Mouse (Mus musculus): Measurements from ENCODE around the gene Eif4a3.
"Not testable (repeated sequence)": the region's sequence is repeated elsewhere in the genome, so short reads cannot be mapped to it uniquely, and the experiment has no call there.

Eif4a3 gene

GRCm38 (mm10) chr11:119298917-119299316, 972 bp downstream of the Eif4a3 start:
- no peak for DNase-seq (ENCODE audit: low spot score)

GRCm38 (mm10) chr11:119297996-119298395, 1.9 kb downstream of the Eif4a3 start:
- DNase-seq (ENCODE audit: low spot score), result no peak

DNA sequence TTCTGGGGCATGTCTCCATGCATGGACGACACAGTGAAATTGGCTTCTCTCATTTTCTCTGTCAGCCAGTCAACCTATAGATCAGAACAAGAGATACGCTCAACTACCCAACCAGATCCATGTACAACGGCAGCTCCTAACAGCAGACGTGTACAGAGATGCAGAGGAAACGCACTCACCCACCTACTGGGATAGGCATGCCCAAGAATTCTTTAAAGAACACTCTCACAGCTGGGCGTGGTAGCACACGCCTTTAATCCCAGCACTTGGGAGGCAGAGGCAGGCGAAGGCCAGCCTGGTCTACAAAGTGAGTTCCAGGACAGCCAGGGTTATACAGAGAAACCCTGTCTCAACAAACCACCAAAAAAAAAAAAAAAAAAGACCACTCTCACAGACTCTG, 7.0 kb downstream of the Eif4a3 start:
- DNase-seq (ENCODE audit: low spot score), result not testable (repeated sequence)

GRCm38 (mm10) chr11:119287207-119287992, 12.5 kb downstream of the Eif4a3 start:
- DNase-seq (ENCODE audit: low spot score), result no peak

DNA sequence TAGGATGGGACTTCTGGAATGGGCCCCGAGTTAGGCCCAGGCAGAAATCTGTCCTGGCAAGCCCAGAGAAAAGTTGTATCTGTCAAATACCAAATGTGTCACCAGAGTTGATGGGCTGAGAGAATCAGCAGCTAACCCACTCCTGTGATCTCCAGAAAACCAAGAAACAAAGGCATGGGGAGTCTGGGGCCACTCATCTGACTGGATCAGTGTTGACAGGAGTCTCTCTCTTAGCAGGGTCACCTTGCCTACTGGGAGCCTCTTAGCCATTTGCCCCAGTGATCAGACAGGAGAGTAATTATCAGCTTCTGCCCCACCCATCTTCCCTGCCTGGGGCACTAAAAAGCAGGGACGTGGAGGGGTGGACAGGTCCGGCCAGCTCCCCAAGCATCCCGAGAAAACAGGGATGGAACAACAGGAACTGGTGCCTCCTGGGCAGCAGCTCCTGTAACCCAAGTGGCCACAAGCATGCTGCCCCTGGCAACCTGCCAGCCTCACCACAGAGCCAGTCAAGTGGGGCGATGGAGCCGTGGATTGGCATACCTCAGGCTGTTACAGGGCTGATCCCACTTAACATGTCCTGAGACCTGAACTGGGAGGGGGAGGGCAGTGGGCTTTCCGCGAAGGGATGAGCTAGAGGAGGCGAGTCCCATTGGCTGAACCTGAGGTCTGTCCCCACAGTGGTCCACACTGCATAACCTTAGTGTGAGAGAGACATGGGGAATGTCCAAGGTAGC, 13.9 kb downstream of the Eif4a3 start:
- DNase-seq (ENCODE audit: low spot score), result no peak

DNA sequence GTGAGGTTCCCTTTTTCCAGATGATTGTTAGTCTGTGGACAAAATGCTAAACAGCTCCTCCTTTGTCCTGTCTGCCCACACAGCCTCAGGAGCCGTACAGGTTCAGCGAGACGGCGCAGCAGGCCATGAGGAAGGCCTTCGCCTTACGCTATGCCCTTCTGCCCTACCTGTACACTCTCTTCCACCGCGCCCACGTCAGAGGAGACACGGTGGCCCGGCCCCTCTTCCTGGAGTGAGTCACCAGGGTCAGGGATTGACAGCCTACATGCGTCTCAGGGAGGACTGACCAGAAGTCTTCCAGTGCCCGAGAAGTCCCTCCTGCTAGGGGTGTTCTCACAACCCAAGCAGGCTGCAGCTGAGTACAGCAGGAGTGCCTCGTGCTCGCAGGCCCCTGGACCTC, 18.9 kb downstream of the Eif4a3 start:
- no peak for DNase-seq (ENCODE audit: low spot score)

- DNase-seq (ENCODE audit: low spot score), result no peak
Observed at GRCm38 (mm10) chr11:119273186-119273930, 26.5 kb downstream of the Eif4a3 start.

DNA sequence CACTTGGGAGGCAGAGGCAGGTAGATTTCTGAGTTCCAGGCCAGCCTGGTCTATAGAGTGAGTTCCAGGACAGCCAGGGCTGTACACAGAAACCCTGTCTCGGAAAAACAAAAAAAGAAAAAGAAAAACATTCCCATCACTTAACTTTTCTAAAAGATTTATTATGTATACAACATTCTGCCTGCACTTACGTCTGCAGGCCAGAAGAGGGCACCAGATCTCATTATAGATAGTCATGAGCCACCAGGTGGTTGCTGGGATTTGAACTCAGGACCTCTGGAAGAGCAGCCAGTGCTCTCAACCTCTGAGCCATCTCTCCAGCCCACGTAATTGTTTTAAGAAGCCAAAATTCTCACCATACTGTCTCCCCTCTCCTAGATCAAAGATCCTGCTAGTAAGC, 27.4 kb downstream of the Eif4a3 start:
- DNase-seq (ENCODE audit: low spot score), result not testable (repeated sequence)

GRCm38 (mm10) chr11:119268557-119269195, 31.2 kb downstream of the Eif4a3 start:
- no peak for DNase-seq (ENCODE audit: low spot score)

- DNase-seq (ENCODE audit: low spot score), result peak; percentile 91
Observed at GRCm38 (mm10) chr11:119267768-119268556, 31.9 kb downstream of the Eif4a3 start, which contains the start of gene Gaa. Gene Gaa, plus strand, starts transcription at chr11:119267887.

GRCm38 (mm10) chr11:119267241-119267674, 32.6 kb downstream of the Eif4a3 start:
- no peak for DNase-seq (ENCODE audit: low spot score)

GRCm38 (mm10) chr11:119265811-119266210, 34.1 kb downstream of the Eif4a3 start:
- no peak for DNase-seq (ENCODE audit: low spot score)

- no peak for DNase-seq (ENCODE audit: low spot score)
Observed at GRCm38 (mm10) chr11:119264413-119264812, 35.5 kb downstream of the Eif4a3 start.

DNA sequence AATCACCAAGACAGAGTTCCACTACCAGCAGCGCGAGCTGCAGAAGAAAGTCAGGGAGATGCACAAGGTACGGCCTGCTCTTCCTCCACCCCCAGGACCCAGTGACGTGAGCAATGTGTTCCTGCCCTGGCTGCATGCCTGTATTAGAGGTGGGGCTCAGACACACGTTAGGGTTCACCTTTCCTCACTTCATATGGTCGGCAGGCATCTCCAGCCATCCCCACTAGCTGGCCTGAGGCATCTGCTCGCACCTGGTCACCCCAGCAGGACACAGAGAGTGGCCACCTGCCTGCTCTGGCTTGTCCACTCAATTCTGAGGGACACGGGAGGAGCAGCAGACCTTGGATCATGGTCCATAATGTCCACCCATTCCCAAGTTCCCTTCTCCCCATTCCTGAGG, 39.9 kb downstream of the Eif4a3 start:
- no peak for DNase-seq (ENCODE audit: low spot score)

DNA sequence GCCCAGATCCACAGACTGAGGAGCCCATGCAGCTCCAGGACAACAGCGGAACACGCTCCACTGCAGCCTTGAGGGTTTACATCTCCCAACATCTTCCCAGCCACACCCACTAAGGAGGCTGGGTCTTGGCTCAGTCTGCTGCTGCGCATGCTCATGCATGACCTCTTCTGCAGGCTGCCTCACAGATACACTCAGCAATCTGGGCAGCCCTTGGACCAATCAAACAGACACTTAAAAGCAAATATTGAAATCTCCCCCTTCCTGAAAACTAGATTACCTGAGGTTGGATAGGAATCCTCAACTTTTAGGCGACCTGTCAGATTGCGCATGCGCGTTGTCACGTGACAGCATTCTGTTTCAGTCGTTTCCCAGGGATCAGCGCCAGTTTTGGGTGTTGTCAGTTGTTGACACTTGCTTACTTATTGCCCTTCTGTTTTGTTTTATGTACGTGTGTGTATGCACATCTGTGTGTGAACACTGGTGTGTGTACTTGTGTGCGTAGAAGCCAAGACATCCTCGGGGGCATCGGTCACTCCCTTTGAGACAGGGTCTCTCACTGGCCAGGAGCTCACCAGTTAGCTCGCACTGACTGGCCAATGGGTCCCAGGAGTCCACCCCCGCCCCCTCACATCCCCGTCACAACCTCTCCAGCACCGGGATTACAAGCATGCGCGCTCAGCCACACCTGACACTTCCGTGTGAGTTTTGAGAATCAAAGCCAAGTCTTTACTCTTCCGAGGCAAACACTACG, 41.1 kb downstream of the Eif4a3 start:
- DNase-seq (ENCODE audit: low spot score), result no peak

DNA sequence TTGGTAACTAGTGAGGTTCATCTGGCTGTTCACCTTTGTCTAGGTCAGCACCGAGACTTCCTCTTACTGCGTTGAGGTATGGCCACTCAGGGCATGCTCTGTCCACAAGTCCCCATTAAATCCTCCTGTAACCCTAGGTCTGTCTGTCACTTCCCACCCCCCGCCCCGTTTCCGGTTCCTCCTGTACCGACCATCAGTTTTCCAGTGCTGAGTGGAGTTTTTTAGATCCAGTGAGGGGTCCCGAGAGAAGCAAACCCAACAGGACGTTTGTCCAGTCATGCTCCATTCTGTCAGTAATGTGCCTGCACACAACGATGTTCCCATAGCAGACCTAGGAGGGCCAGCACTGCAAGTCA, 41.7 kb downstream of the Eif4a3 start:
- DNase-seq (ENCODE audit: low spot score), result no peak

DNA sequence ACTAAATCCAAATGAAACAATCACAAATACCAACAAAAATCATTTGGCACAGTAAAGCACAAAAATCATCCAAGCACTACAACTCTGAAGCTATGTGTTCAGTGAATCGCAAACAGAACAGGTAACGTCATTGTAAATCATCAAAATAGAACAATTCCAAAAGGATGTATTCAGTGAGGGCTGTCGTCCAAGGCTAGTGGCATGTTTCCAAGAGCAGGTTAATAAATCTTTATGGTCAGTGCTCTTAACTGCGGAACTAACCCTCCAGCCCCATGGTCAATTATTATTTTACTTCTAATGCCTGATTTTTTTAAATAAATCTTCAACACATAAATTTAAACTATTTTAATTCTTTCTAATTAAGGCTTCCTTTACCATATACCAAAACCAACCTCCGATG, 43.3 kb downstream of the Eif4a3 start:
- not testable (repeated sequence) for DNase-seq (ENCODE audit: low spot score)

GRCm38 (mm10) chr11:119252854-119253541, 46.9 kb downstream of the Eif4a3 start:
- no peak for DNase-seq (ENCODE audit: low spot score)

DNA sequence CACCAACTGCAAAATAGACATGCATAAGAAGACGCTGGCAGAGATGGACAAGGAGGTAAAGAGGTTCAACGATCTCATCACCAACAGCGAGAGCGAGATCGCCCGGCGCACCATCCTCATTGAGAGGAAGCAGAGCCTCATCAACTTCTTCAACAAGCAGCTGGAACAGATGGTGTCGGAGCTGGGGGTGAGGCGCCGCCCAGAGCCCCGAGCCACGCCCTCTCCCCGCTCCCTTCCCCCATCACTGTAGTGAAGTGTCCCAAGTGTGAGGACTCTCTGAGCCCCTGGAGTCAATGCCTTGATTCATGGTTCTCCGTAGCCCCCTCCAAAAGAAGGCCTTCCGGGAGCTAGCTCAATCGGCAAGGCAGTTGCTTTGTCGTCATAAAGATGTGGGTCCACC, 48.9 kb downstream of the Eif4a3 start:
- DNase-seq (ENCODE audit: low spot score), result no peak

DNA sequence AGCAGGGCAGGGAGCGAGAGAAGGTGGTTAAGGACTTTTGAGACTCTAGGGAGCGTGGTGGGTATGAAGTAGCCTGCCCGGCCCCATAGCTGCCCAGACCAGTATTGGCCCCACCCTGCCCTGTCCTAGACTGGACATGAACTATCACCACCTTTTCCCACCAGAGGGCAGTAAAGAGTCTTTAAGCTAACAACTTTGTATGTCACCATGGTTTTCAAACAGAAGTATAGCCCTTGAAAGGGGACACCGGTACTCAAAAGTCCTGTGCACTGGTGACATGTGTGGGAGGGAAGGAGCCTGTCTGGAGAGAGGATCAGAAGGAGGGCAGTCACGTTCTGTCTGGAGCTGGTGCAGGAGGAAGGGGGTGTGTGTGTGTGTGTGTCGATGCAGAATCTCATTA, 50.9 kb downstream of the Eif4a3 start:
- no peak for DNase-seq (ENCODE audit: low spot score)

Measured in urinary bladder, postnatal 10 days (tissue).